Mouse (Mus musculus): ENCODE data around the gene Sugt1. TPM values are rescaled to one million over a fixed set of nuclear protein-coding genes. Genes with fewer than 3 reads are reported as not detected.

Sugt1 gene
- total RNA-seq, 1 experiment: 93.7 TPM

GRCm38 (mm10) chr14:79551929-79552328, 35.6 kb upstream of the Sugt1 start:
- no peaks in the 10 kb centered on the region for H3K9me3 ChIP-seq (ENCODE audit: control insufficient read depth, insufficient read depth, low read depth, low read length)
- H3K36me3 ChIP-seq (ENCODE audit: control insufficient read depth, insufficient read depth, low read length, poor library complexity, severe bottlenecking): no peaks in the 10 kb centered on the region
- H3K4me3 ChIP-seq (ENCODE audit: insufficient read depth in 1 of 2, low read depth in 1 of 2, low read length in 2 of 2, poor library complexity in 1 of 2, severe bottlenecking in 1 of 2): no peak overlapping the region
- in situ Hi-C loops (cut with MboI; ENCODE audit: low sequenced_read_pairs in 2 of 2, unreplicated experiment in 2 of 2): no loop called here
- H3K4me1 ChIP-seq (ENCODE audit: control insufficient read depth in 2 of 2, insufficient read depth in 2 of 2, low read length in 2 of 2, poor library complexity in 1 of 2): no peaks in the 10 kb centered on the region
- DNase-seq (ENCODE audit: low read depth, low spot score): no peak
- no peak overlapping the region for H3K27ac ChIP-seq (ENCODE audit: insufficient read depth, low read depth, low read length, poor library complexity, severe bottlenecking)
- no peak overlapping the region for H3K9ac ChIP-seq (ENCODE audit: insufficient read depth, low read depth, low read length, poor library complexity, severe bottlenecking)
- no peak for TF ChIP-seq ZC3H11A (IDR thresholded peaks at IDR 0.05; ENCODE audit: borderline replicate concordance, low read depth, low read length)
- TF ChIP-seq HCFC1 (IDR thresholded peaks at IDR 0.05; ENCODE audit: borderline replicate concordance, insufficient read depth, low read length): no peak
- no peak for TF ChIP-seq MAFK (IDR thresholded peaks at IDR 0.05; ENCODE audit: insufficient read depth, low read depth, low read length)

- Histone ChIP-seq H3K9me3 (ENCODE audit: control insufficient read depth, insufficient read depth, low read depth, low read length) (no peaks in the 10 kb centered on the region), H3K4me1 (ENCODE audit: control insufficient read depth in 2 of 2, insufficient read depth in 2 of 2, low read length in 2 of 2, poor library complexity in 1 of 2) (no peaks in the 10 kb centered on the region), H3K9ac (ENCODE audit: insufficient read depth, low read depth, low read length, poor library complexity, severe bottlenecking) (no peak overlapping the region), H3K4me3 (ENCODE audit: insufficient read depth in 1 of 2, low read depth in 1 of 2, low read length in 2 of 2, poor library complexity in 1 of 2, severe bottlenecking in 1 of 2) (no peak overlapping the region), H3K36me3 (ENCODE audit: control insufficient read depth, insufficient read depth, low read length, poor library complexity, severe bottlenecking) (no peaks in the 10 kb centered on the region), H3K27ac (ENCODE audit: insufficient read depth, low read depth, low read length, poor library complexity, severe bottlenecking) (no peak overlapping the region)
- in situ Hi-C loops (cut with MboI; ENCODE audit: low sequenced_read_pairs in 2 of 2, unreplicated experiment in 2 of 2): no loop called here
- no peak for TF ChIP-seq CHD2 (IDR thresholded peaks at IDR 0.05; ENCODE audit: low read depth, low read length)
- no peak for TF ChIP-seq HCFC1 (IDR thresholded peaks at IDR 0.05; ENCODE audit: borderline replicate concordance, insufficient read depth, low read length)
- no peak for TF ChIP-seq ZNF384 (IDR thresholded peaks at IDR 0.05; ENCODE audit: low read depth, low read length)
- TF ChIP-seq MAFK (IDR thresholded peaks at IDR 0.05; ENCODE audit: insufficient read depth, low read depth, low read length): no peak
- no peak for TF ChIP-seq ZC3H11A (IDR thresholded peaks at IDR 0.05; ENCODE audit: borderline replicate concordance, low read depth, low read length)
- no peak for DNase-seq (ENCODE audit: low read depth, low spot score)
These were observed 34.6 kb upstream of the Sugt1 start for GRCm38 (mm10) chr14:79552854-79553253.

GRCm38 (mm10) chr14:79557796-79558195, 29.7 kb upstream of the Sugt1 start:
- Histone ChIP-seq H3K9ac (ENCODE audit: insufficient read depth, low read depth, low read length, poor library complexity, severe bottlenecking) (no peak overlapping the region), H3K4me3 (ENCODE audit: insufficient read depth in 1 of 2, low read depth in 1 of 2, low read length in 2 of 2, poor library complexity in 1 of 2, severe bottlenecking in 1 of 2) (no peak overlapping the region), H3K4me1 (ENCODE audit: control insufficient read depth in 2 of 2, insufficient read depth in 2 of 2, low read length in 2 of 2, poor library complexity in 1 of 2) (no peaks in the 10 kb centered on the region), H3K36me3 (ENCODE audit: control insufficient read depth, insufficient read depth, low read length, poor library complexity, severe bottlenecking) (no peaks in the 10 kb centered on the region), H3K9me3 (ENCODE audit: control insufficient read depth, insufficient read depth, low read depth, low read length) (no peaks in the 10 kb centered on the region), H3K27ac (ENCODE audit: insufficient read depth, low read depth, low read length, poor library complexity, severe bottlenecking) (no peak overlapping the region)
- DNase-seq (ENCODE audit: low read depth, low spot score): no peak
- in situ Hi-C loops (cut with MboI; ENCODE audit: low sequenced_read_pairs in 2 of 2, unreplicated experiment in 2 of 2): no loop called here
- TF ChIP-seq ZNF384 (IDR thresholded peaks at IDR 0.05; ENCODE audit: low read depth, low read length): no peak
- TF ChIP-seq MAFK (IDR thresholded peaks at IDR 0.05; ENCODE audit: insufficient read depth, low read depth, low read length): no peak
- TF ChIP-seq HCFC1 (IDR thresholded peaks at IDR 0.05; ENCODE audit: borderline replicate concordance, insufficient read depth, low read length): no peak
- no peak for TF ChIP-seq ZC3H11A (IDR thresholded peaks at IDR 0.05; ENCODE audit: borderline replicate concordance, low read depth, low read length)
- TF ChIP-seq CHD2 (IDR thresholded peaks at IDR 0.05; ENCODE audit: low read depth, low read length): no peak

- Histone ChIP-seq H3K36me3 (ENCODE audit: control insufficient read depth, insufficient read depth, low read length, poor library complexity, severe bottlenecking) (no peaks in the 10 kb centered on the region), H3K4me1 (ENCODE audit: control insufficient read depth in 2 of 2, insufficient read depth in 2 of 2, low read length in 2 of 2, poor library complexity in 1 of 2) (no peaks in the 10 kb centered on the region), H3K4me3 (ENCODE audit: insufficient read depth in 1 of 2, low read depth in 1 of 2, low read length in 2 of 2, poor library complexity in 1 of 2, severe bottlenecking in 1 of 2) (no peak overlapping the region), H3K27ac (ENCODE audit: insufficient read depth, low read depth, low read length, poor library complexity, severe bottlenecking) (no peak overlapping the region), H3K9me3 (ENCODE audit: control insufficient read depth, insufficient read depth, low read depth, low read length) (no peaks in the 10 kb centered on the region), H3K9ac (ENCODE audit: insufficient read depth, low read depth, low read length, poor library complexity, severe bottlenecking) (no peak overlapping the region)
- in situ Hi-C loops (cut with MboI; ENCODE audit: low sequenced_read_pairs in 2 of 2, unreplicated experiment in 2 of 2): no loop called here
- TF ChIP-seq ZNF384 (IDR thresholded peaks at IDR 0.05; ENCODE audit: low read depth, low read length): no peak
- no peak for TF ChIP-seq CHD2 (IDR thresholded peaks at IDR 0.05; ENCODE audit: low read depth, low read length)
- TF ChIP-seq ZC3H11A (IDR thresholded peaks at IDR 0.05; ENCODE audit: borderline replicate concordance, low read depth, low read length): 0 out of 2 replicates have a peak, but pooled peaks have one; percentile 44
- TF ChIP-seq HCFC1 (IDR thresholded peaks at IDR 0.05; ENCODE audit: borderline replicate concordance, insufficient read depth, low read length): no peak
- peak; percentile 79 for DNase-seq (ENCODE audit: low read depth, low spot score)
These were observed 24.7 kb upstream of the Sugt1 start for GRCm38 (mm10) chr14:79562745-79563144.

- no peak overlapping the region for H3K27ac ChIP-seq (ENCODE audit: insufficient read depth, low read depth, low read length, poor library complexity, severe bottlenecking)
These were observed 22.7 kb upstream of the Sugt1 start for GRCm38 (mm10) chr14:79564784-79565183.

More at GRCm38 (mm10) chr14:79564784-79565183, 22.7 kb upstream of the Sugt1 start:
- Histone ChIP-seq H3K9ac (ENCODE audit: insufficient read depth, low read depth, low read length, poor library complexity, severe bottlenecking) (no peak overlapping the region), H3K9me3 (ENCODE audit: control insufficient read depth, insufficient read depth, low read depth, low read length) (no peaks in the 10 kb centered on the region), H3K4me1 (ENCODE audit: control insufficient read depth in 2 of 2, insufficient read depth in 2 of 2, low read length in 2 of 2, poor library complexity in 1 of 2) (no peaks in the 10 kb centered on the region), H3K4me3 (ENCODE audit: insufficient read depth in 1 of 2, low read depth in 1 of 2, low read length in 2 of 2, poor library complexity in 1 of 2, severe bottlenecking in 1 of 2) (no peak overlapping the region), H3K36me3 (ENCODE audit: control insufficient read depth, insufficient read depth, low read length, poor library complexity, severe bottlenecking) (no peaks in the 10 kb centered on the region)
- in situ Hi-C loops (cut with MboI; ENCODE audit: low sequenced_read_pairs in 2 of 2, unreplicated experiment in 2 of 2): no loop called here
- DNase-seq (ENCODE audit: low read depth, low spot score): peak; percentile 76
- TF ChIP-seq ZC3H11A (IDR thresholded peaks at IDR 0.05; ENCODE audit: borderline replicate concordance, low read depth, low read length): no peak
- no peak for TF ChIP-seq CHD2 (IDR thresholded peaks at IDR 0.05; ENCODE audit: low read depth, low read length)
- no peak for TF ChIP-seq MAFK (IDR thresholded peaks at IDR 0.05; ENCODE audit: insufficient read depth, low read depth, low read length)
- TF ChIP-seq ZNF384 (IDR thresholded peaks at IDR 0.05; ENCODE audit: low read depth, low read length): no peak

Measured in ES-E14 (cell line).